Mouse (Mus musculus): ENCODE data around the gene Ilf3. TPM values are rescaled to one million over a fixed set of nuclear protein-coding genes. Genes with fewer than 3 reads are reported as not detected.
"Not testable (repeated sequence)": the region's sequence is repeated elsewhere in the genome, so short reads cannot be mapped to it uniquely, and the experiment has no call there.

Gene Ilf3
- total and polyA plus RNA-seq, 2 experiments, result 9.5 to 13.5 TPM

- Histone ChIP-seq H3K27ac (replicated peaks; ENCODE audit: insufficient read depth, low read depth, low read length) (peak overlapping the region; percentile 4), H3K79me2 (ENCODE audit: control insufficient read depth, insufficient read depth, low read length) (no peaks in the 10 kb centered on the region), H3K4me1 (ENCODE audit: control insufficient read depth, insufficient read depth, low read length) (peaks cover 2% of the 10 kb centered on the region), H3K36me3 (ENCODE audit: control insufficient read depth, insufficient read depth, low read length) (no peaks in the 10 kb centered on the region), H3K9ac (ENCODE audit: low read depth, low read length) (peak overlapping the region; percentile 77), H3K4me3 (ENCODE audit: insufficient read depth, low read depth, low read length) (peak overlapping the region; percentile 86), H3K27me3 (ENCODE audit: control insufficient read depth, insufficient read depth, low read length) (no peaks in the 10 kb centered on the region)
- peak; percentile 16 for DNase-seq (ENCODE audit: extremely low read depth, low read depth, low spot score)
- WGBS, result 37% methylated on average over 6 of the region's 6 CpGs
- no peak for TF ChIP-seq CTCF (IDR thresholded peaks at IDR 0.05; ENCODE audit: low read depth, low read length)
- no peak for TF ChIP-seq POLR2A (IDR thresholded peaks at IDR 0.05; ENCODE audit: extremely low read depth, insufficient read depth, low read length)
Measured at GRCm38 (mm10) chr9:21321513-21321835, 46.2 kb upstream of the Ilf3 start.

- WGBS, result 79% methylated on average over 19 of the region's 19 CpGs
- H3K36me3 ChIP-seq (ENCODE audit: control insufficient read depth, insufficient read depth, low read length), result no peaks in the 10 kb centered on the region
- peaks cover 2% of the 10 kb centered on the region for H3K4me1 ChIP-seq (ENCODE audit: control insufficient read depth, insufficient read depth, low read length)
- H3K27ac ChIP-seq (replicated peaks; ENCODE audit: insufficient read depth, low read depth, low read length), result peak overlapping the region; percentile 4; the same call in 1 of the 2 replicates
- H3K79me2 ChIP-seq (ENCODE audit: control insufficient read depth, insufficient read depth, low read length), result no peaks in the 10 kb centered on the region
- no peak for DNase-seq (ENCODE audit: extremely low read depth, low read depth, low spot score)
- TF ChIP-seq POLR2A (IDR thresholded peaks at IDR 0.05; ENCODE audit: extremely low read depth, insufficient read depth, low read length) (no peak), CTCF (IDR thresholded peaks at IDR 0.05; ENCODE audit: low read depth, low read length) (no peak)
- no peak overlapping the region; the same call in 1 of the 2 replicates for H3K4me3 ChIP-seq (ENCODE audit: insufficient read depth, low read depth, low read length)
- no peaks in the 10 kb centered on the region for H3K27me3 ChIP-seq (ENCODE audit: control insufficient read depth, insufficient read depth, low read length)
- no peak overlapping the region for H3K9ac ChIP-seq (ENCODE audit: low read depth, low read length)
Measured at GRCm38 (mm10) chr9:21322211-21322916, 45.3 kb upstream of the Ilf3 start.

GRCm38 (mm10) chr9:21322917-21323297 is 44.8 kb upstream of the Ilf3 start:
- not testable (repeated sequence) for H3K4me1 ChIP-seq (ENCODE audit: control insufficient read depth, insufficient read depth, low read length); H3K9ac ChIP-seq (ENCODE audit: low read depth, low read length); H3K36me3 ChIP-seq (ENCODE audit: control insufficient read depth, insufficient read depth, low read length); DNase-seq (ENCODE audit: extremely low read depth, low read depth, low spot score); H3K27me3 ChIP-seq (ENCODE audit: control insufficient read depth, insufficient read depth, low read length); H3K79me2 ChIP-seq (ENCODE audit: control insufficient read depth, insufficient read depth, low read length); H3K4me3 ChIP-seq (ENCODE audit: insufficient read depth, low read depth, low read length); H3K27ac ChIP-seq (replicated peaks; ENCODE audit: insufficient read depth, low read depth, low read length)
- 78% methylated on average over 8 of the region's 8 CpGs for WGBS

- Histone ChIP-seq H3K4me3 (ENCODE audit: insufficient read depth, low read depth, low read length) (no peak overlapping the region), H3K9ac (ENCODE audit: low read depth, low read length) (no peak overlapping the region), H3K4me1 (ENCODE audit: control insufficient read depth, insufficient read depth, low read length) (peaks cover 2% of the 10 kb centered on the region), H3K27me3 (ENCODE audit: control insufficient read depth, insufficient read depth, low read length) (no peaks in the 10 kb centered on the region), H3K27ac (replicated peaks; ENCODE audit: insufficient read depth, low read depth, low read length) (no peak overlapping the region), H3K79me2 (ENCODE audit: control insufficient read depth, insufficient read depth, low read length) (no peaks in the 10 kb centered on the region), H3K36me3 (ENCODE audit: control insufficient read depth, insufficient read depth, low read length) (no peaks in the 10 kb centered on the region)
- DNase-seq (ENCODE audit: extremely low read depth, low read depth, low spot score), result no peak
- 87% methylated on average over 11 of the region's 11 CpGs for WGBS
- TF ChIP-seq CTCF (IDR thresholded peaks at IDR 0.05; ENCODE audit: low read depth, low read length) (no peak), POLR2A (IDR thresholded peaks at IDR 0.05; ENCODE audit: extremely low read depth, insufficient read depth, low read length) (no peak)
Measured at GRCm38 (mm10) chr9:21324269-21324668, 43.4 kb upstream of the Ilf3 start.

- no peaks in the 10 kb centered on the region for H3K27me3 ChIP-seq (ENCODE audit: control insufficient read depth, insufficient read depth, low read length)
- no peak overlapping the region for H3K27ac ChIP-seq (replicated peaks; ENCODE audit: insufficient read depth, low read depth, low read length)
- H3K9ac ChIP-seq (ENCODE audit: low read depth, low read length), result no peak overlapping the region
- no peaks in the 10 kb centered on the region; the same call in 1 of the 2 replicates for H3K4me1 ChIP-seq (ENCODE audit: control insufficient read depth, insufficient read depth, low read length)
- WGBS, result 72% methylated on average over 3 of the region's 3 CpGs
- DNase-seq (ENCODE audit: extremely low read depth, low read depth, low spot score), result no peak
- no peaks in the 10 kb centered on the region for H3K79me2 ChIP-seq (ENCODE audit: control insufficient read depth, insufficient read depth, low read length)
- H3K36me3 ChIP-seq (ENCODE audit: control insufficient read depth, insufficient read depth, low read length), result no peaks in the 10 kb centered on the region
- no peak overlapping the region for H3K4me3 ChIP-seq (ENCODE audit: insufficient read depth, low read depth, low read length)
- TF ChIP-seq CTCF (IDR thresholded peaks at IDR 0.05; ENCODE audit: low read depth, low read length), result no peak
- no peak for TF ChIP-seq POLR2A (IDR thresholded peaks at IDR 0.05; ENCODE audit: extremely low read depth, insufficient read depth, low read length)
Measured at GRCm38 (mm10) chr9:21327569-21327968, 40.1 kb upstream of the Ilf3 start.

GRCm38 (mm10) chr9:21328041-21328440 is 39.6 kb upstream of the Ilf3 start:
- Histone ChIP-seq H3K36me3 (ENCODE audit: control insufficient read depth, insufficient read depth, low read length) (no peaks in the 10 kb centered on the region), H3K79me2 (ENCODE audit: control insufficient read depth, insufficient read depth, low read length) (no peaks in the 10 kb centered on the region), H3K27me3 (ENCODE audit: control insufficient read depth, insufficient read depth, low read length) (no peaks in the 10 kb centered on the region), H3K27ac (replicated peaks; ENCODE audit: insufficient read depth, low read depth, low read length) (no peak overlapping the region), H3K4me1 (ENCODE audit: control insufficient read depth, insufficient read depth, low read length) (no peaks in the 10 kb centered on the region), H3K9ac (ENCODE audit: low read depth, low read length) (no peak overlapping the region), H3K4me3 (ENCODE audit: insufficient read depth, low read depth, low read length) (no peak overlapping the region)
- WGBS, result 75% methylated on average over 3 of the region's 3 CpGs
- DNase-seq (ENCODE audit: extremely low read depth, low read depth, low spot score), result peak; percentile 12
- TF ChIP-seq POLR2A (IDR thresholded peaks at IDR 0.05; ENCODE audit: extremely low read depth, insufficient read depth, low read length) (no peak), CTCF (IDR thresholded peaks at IDR 0.05; ENCODE audit: low read depth, low read length) (no peak)
